Mouse (Mus musculus) embryonic facial prominence, embryonic 13.5 days (tissue): ENCODE results near the gene Asf1b. TPM values are rescaled to one million over a fixed set of nuclear protein-coding genes. Genes with fewer than 3 reads are reported as not detected.
"Not testable (repeated sequence)": the region's sequence is repeated elsewhere in the genome, so short reads cannot be mapped to it uniquely, and the experiment has no call there.

Experiments used
- ATAC-seq: fragments of 200-750 bp; cut with Nextera tagmentation; 2 replicates; pipeline ENCODE4 v1.8.0; 2017; ENCODE audit warnings: low read depth; ENCODE audit not compliant: insufficient number of reproducible peaks, insufficient read depth, low FRiP score, low TSS enrichment
- H3K27ac ChIP-seq: fragments of 300-500 bp; sonication (generic); 2 replicates; pipeline ENCODE4 v1.5.1; 2015; ENCODE audit warnings: moderate library complexity, mild to moderate bottlenecking, inconsistent platforms
- H3K27me3 ChIP-seq: fragments of 300-500 bp; sonication (generic); 2 replicates; pipeline ENCODE4 v1.6.1; 2015; ENCODE audit warnings: mild to moderate bottlenecking, inconsistent platforms
- H3K36me3 ChIP-seq: fragments of 300-500 bp; sonication (generic); 2 replicates; pipeline ENCODE4 v1.6.1; 2015; ENCODE audit warnings: mild to moderate bottlenecking, inconsistent platforms
- H3K4me1 ChIP-seq: fragments of 300-500 bp; sonication (generic); 2 replicates; pipeline ENCODE4 v1.6.1; 2015; ENCODE audit warnings: inconsistent platforms
- H3K4me2 ChIP-seq: fragments of 300-500 bp; sonication (generic); 2 replicates; pipeline ENCODE4 v1.6.1; 2015; ENCODE audit warnings: moderate library complexity, mild to moderate bottlenecking, inconsistent platforms
- H3K4me3 ChIP-seq: fragments of 300-500 bp; sonication (generic); 2 replicates; pipeline ENCODE4 v1.5.1; 2015; ENCODE audit warnings: mild to moderate bottlenecking, inconsistent platforms
- H3K9ac ChIP-seq: fragments of 300-500 bp; sonication (generic); 2 replicates; pipeline ENCODE4 v1.6.1; 2015; ENCODE audit warnings: mild to moderate bottlenecking, inconsistent platforms
- H3K9me3 ChIP-seq: fragments of 300-500 bp; sonication (generic); 2 replicates; pipeline ENCODE4 v1.6.1; 2016; ENCODE audit warnings: inconsistent platforms
- WGBS: fragments of 180-500 bp; shearing (Covaris S2); methylation state at CpG from one replicate; pipeline ENCODE4 v1.1.7; 2015; ENCODE audit warnings: mixed read lengths; 5-methylcytosine and 5-hydroxymethylcytosine counted together
- polyA plus RNA-seq: library from polyadenylated mRNA; unstranded; fragments of >200 nt; fragmentation: Nextera tagmentation; extraction: Ambion mirVana; gene quantifications from 2 replicates; pipeline ENCODE4 v1.2.1, GENCODE M21; 2015

Gene Asf1b
- polyA plus RNA-seq, 1 experiment from 2014 or later, result 61.3 TPM

- peak within 1 kb of the TSS; percentile 99 for H3K27ac ChIP-seq
- peak within 1 kb of the TSS; percentile 86 for H3K4me2 ChIP-seq
- ATAC-seq, result no peak
- peak within 1 kb of the TSS; percentile 90 for H3K9ac ChIP-seq
- H3K36me3 ChIP-seq, result peaks cover 42% of the 10 kb centered on the region
- no peaks in the 10 kb centered on the region for H3K9me3 ChIP-seq
- H3K4me1 ChIP-seq, result peaks cover 36% of the 10 kb centered on the region
- peak within 1 kb of the TSS; percentile 82 for H3K4me3 ChIP-seq
- H3K27me3 ChIP-seq, result 0 out of 2 replicates have a peak, but pooled peaks cover 5% of the 10 kb centered on the region
- WGBS, result under 1% methylated on average over 56 of the region's 112 CpGs
Measured at GRCm38 (mm10) chr8:83997511-83998141, 42.3 kb downstream of the Asf1b start, which contains the start of gene Samd1. TSS of gene Samd1 (plus strand) at chr8:83997672.

GRCm38 (mm10) chr8:83998231-83999056, 43.1 kb downstream of the Asf1b start:
- no peak for ATAC-seq
- peak overlapping the region; percentile 83 for H3K9ac ChIP-seq
- 1% methylated on average over 68 of the region's 92 CpGs for WGBS
- H3K4me1 ChIP-seq, result peaks cover 44% of the 10 kb centered on the region
- no peaks in the 10 kb centered on the region for H3K9me3 ChIP-seq
- peak overlapping the region; percentile 89 for H3K27ac ChIP-seq
- peaks cover 39% of the 10 kb centered on the region for H3K36me3 ChIP-seq
- H3K4me3 ChIP-seq, result peak overlapping the region; percentile 82
- H3K27me3 ChIP-seq, result 0 out of 2 replicates have a peak, but pooled peaks cover 5% of the 10 kb centered on the region
- peak overlapping the region; percentile 77 for H3K4me2 ChIP-seq

DNA sequence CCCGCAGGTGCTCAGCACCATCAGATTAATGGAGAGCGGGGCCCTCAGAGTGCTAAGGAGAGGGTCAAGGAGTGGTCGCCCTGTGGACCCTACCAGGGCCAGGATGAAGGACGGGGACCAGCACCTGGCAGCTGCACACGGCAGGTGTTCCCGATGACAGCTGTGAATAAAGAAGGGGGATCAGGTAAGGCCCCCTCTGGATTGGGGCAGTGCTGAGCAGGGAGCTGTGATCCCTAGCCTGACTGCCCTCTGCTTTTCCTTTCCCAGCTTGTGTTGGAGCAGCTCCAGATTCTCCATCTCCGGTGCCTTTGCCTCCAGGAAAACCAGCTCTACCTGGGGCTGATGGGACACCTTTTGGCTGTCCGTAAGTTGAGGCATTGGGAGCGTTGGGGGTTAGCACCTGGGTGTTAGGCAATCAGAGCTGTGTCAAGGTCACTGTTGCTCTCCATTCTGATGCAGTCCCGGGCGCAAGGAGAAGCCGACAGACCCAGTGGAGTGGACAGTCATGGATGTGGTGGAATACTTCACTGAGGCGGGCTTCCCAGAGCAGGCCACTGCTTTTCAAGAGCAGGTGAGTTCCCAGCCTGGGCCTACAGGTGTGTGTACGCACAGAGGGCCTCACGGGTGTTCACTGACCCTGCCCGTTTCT, 43.9 kb downstream of the Asf1b start:
- Histone ChIP-seq H3K4me1 (peaks cover 50% of the 10 kb centered on the region), H3K27ac (no peak overlapping the region), H3K9me3 (no peaks in the 10 kb centered on the region), H3K27me3 (0 out of 2 replicates have a peak, but pooled peaks cover 5% of the 10 kb centered on the region), H3K9ac (peak overlapping the region; percentile 83), H3K36me3 (peaks cover 34% of the 10 kb centered on the region), H3K4me3 (peak overlapping the region; percentile 82), H3K4me2 (peak overlapping the region; percentile 77)
- no peak for ATAC-seq
- WGBS, result 62% methylated on average over 16 of the region's 16 CpGs

DNA sequence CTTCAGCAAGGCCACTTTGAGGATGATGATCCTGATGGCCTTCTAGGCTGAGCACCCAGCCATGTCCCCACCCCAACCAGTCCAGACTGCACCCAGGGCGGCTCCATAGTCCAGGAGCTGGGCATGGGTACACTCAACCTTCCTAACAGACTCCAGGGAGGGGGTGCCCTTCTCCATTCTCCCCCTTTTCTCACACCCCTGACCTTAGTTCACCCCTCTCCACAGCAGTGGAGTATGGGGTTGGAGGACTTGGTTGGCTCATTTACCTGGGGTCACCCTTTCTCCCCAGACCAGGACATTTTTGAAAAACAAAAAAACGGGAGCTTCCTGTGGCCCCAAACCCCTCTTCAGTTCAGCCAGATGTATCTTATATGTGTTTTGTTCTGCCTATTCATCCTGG, 44.5 kb downstream of the Asf1b start:
- peak overlapping the region; percentile 77 for H3K4me2 ChIP-seq

DNA sequence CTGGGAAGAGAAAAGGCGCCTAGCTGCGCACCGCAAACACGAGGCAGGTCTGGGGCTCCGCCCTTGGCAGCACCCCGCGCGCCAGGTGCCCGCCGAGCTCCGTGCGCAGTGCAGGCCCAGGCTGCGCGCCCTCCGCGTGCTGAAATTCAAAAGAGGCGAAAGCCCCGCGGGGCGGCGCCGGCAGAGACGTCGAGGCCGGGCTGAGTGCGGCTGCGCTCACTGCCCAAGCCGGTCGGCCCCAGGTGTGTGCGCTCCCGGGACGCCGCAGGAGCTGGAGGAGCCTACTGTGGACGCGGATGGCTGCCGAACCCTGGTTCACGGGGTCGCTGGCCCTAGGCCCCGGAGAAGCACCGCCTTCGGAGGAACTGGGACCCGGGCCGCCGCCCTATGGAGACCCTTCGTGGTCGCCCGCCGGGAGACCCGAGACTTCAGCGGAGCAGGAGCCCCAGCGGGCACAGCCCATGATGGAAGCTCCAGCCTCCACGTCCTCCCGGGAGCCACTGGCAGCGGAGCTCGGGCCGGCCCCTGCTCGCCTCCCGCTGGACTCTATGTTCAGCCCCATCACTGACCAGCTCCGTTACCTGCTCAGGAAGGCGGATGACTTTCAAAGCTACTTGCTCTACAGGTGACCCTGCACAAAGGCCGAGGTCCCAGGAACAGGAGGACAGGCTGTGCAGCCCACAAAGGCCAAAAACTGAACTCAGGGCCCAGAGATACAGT, 46.1 kb downstream of the Asf1b start, which contains the start of gene 1700067K01Rik:
Gene 1700067K01Rik (plus strand): TSS at position 222 of the 720 bp plus-strand sequence.
- Histone ChIP-seq H3K27ac (no peak within 1 kb of the TSS), H3K4me3 (peak within 1 kb of the TSS; percentile 23), H3K4me2 (peak within 1 kb of the TSS; percentile 46), H3K9me3 (no peaks in the 10 kb centered on the region), H3K9ac (peak within 1 kb of the TSS; percentile 53), H3K27me3 (0 out of 2 replicates have a peak, but pooled peaks cover 5% of the 10 kb centered on the region), H3K4me1 (peaks cover 49% of the 10 kb centered on the region), H3K36me3 (peaks cover 24% of the 10 kb centered on the region)
- no peak for ATAC-seq
- WGBS, result 26% methylated on average over 61 of the region's 61 CpGs

More for the DNA sequence above, 44.5 kb downstream of the Asf1b start:
- ATAC-seq, result no peak
- WGBS, result 92% methylated on average over 2 of the region's 2 CpGs
- peak overlapping the region; percentile 83 for H3K9ac ChIP-seq
- H3K4me3 ChIP-seq, result peak overlapping the region; percentile 82; the same call in 1 of the 2 replicates
- 0 out of 2 replicates have a peak, but pooled peaks cover 5% of the 10 kb centered on the region for H3K27me3 ChIP-seq
- H3K4me1 ChIP-seq, result peaks cover 52% of the 10 kb centered on the region
- H3K9me3 ChIP-seq, result no peaks in the 10 kb centered on the region
- no peak overlapping the region for H3K27ac ChIP-seq
- H3K36me3 ChIP-seq, result peaks cover 28% of the 10 kb centered on the region

DNA sequence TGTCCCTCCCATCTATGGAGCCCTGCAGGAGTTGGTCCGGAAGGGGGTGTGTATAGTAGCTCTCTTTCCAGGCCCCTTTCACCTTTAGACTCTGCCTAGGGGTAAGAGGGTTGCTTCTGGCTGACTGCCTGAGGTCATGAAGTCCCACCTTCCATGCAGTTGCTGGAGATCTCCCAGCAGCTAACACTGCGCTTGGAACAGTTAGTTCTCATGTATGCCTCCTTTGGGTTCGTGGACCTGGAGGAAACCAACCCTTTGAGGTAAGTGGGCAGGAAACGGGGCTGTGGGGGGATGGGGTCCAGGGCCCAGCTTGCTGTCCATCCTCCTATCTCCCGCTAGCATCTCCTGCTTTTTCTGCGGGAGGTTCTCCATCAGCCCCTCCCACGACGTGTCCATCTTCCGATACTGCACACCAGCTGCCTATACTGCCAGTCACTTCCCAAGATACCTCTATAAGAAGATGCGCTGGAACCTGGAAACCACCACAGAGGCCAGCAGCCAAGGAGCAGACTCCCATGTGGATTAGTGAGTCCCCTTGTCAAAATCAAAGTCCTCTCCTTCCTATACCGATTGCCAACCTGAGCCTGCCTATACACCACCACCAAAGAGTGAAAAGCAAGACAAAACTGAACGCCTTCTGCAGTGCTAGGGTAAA, 47.8 kb downstream of the Asf1b start:
- no peak overlapping the region for H3K4me3 ChIP-seq
- peaks cover 24% of the 10 kb centered on the region for H3K36me3 ChIP-seq
- no peak overlapping the region; the same call in 1 of the 2 replicates for H3K27ac ChIP-seq
- H3K9me3 ChIP-seq, result no peaks in the 10 kb centered on the region
- ATAC-seq, result no peak
- WGBS, result 63% methylated on average over 12 of the region's 12 CpGs
- no peak overlapping the region for H3K9ac ChIP-seq
- 0 out of 2 replicates have a peak, but pooled peaks cover 5% of the 10 kb centered on the region for H3K27me3 ChIP-seq
- peaks cover 49% of the 10 kb centered on the region for H3K4me1 ChIP-seq
- peak overlapping the region; percentile 90 for H3K4me2 ChIP-seq

- H3K36me3 ChIP-seq, result peaks cover 24% of the 10 kb centered on the region
- peak overlapping the region; percentile 61 for H3K4me3 ChIP-seq
- H3K27ac ChIP-seq, result peak overlapping the region; percentile 94
- 0 out of 2 replicates have a peak, but pooled peaks cover 5% of the 10 kb centered on the region for H3K27me3 ChIP-seq
- H3K9me3 ChIP-seq, result no peaks in the 10 kb centered on the region
- ATAC-seq, result no peak
- peaks cover 47% of the 10 kb centered on the region for H3K4me1 ChIP-seq
- peak overlapping the region; percentile 85 for H3K9ac ChIP-seq
- WGBS, result 62% methylated on average over 6 of the region's 6 CpGs
- H3K4me2 ChIP-seq, result peak overlapping the region; percentile 90
Measured at GRCm38 (mm10) chr8:84003612-84004246, 48.4 kb downstream of the Asf1b start.

GRCm38 (mm10) chr8:84004533-84005201, 49.4 kb downstream of the Asf1b start:
- WGBS, result under 1% methylated on average over 30 of the region's 30 CpGs
- peaks cover 7% of the 10 kb centered on the region; the same call in 1 of the 2 replicates for H3K27me3 ChIP-seq
- no peaks in the 10 kb centered on the region for H3K9me3 ChIP-seq
- H3K36me3 ChIP-seq, result peaks cover 20% of the 10 kb centered on the region
- peak overlapping the region; percentile 90 for H3K4me2 ChIP-seq
- peak overlapping the region; percentile 94 for H3K27ac ChIP-seq
- H3K4me3 ChIP-seq, result peak overlapping the region; percentile 61
- ATAC-seq, result peak; percentile 81
- H3K4me1 ChIP-seq, result peaks cover 40% of the 10 kb centered on the region
- H3K9ac ChIP-seq, result peak overlapping the region; percentile 85

DNA sequence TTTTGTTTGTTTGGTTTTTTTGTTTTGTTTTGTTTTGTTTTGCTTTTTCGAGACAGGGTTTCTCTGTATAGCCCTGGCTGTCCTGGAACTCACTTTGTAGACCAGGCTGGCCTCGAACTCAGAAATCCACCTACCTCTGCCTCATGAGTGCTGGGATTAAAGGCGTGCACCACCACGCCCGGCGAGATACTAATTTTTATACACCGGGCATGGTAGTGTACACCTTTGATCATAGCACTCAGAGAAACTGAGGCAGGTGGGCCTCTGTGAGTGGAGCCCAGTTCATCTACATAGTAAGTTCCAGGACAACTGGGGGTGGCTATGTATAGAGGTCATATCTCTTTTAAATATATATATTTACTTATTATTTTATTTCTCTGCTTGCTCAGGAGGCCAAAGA, 50.2 kb downstream of the Asf1b start:
- peaks cover 15% of the 10 kb centered on the region for H3K27me3 ChIP-seq
- not testable (repeated sequence) for H3K4me3 ChIP-seq, ATAC-seq, H3K27ac ChIP-seq, H3K9ac ChIP-seq, H3K9me3 ChIP-seq
- peak overlapping the region; percentile 90 for H3K4me2 ChIP-seq
- WGBS, result 95% methylated on average over 7 of the region's 7 CpGs
- peaks cover 15% of the 10 kb centered on the region for H3K36me3 ChIP-seq
- peaks cover 40% of the 10 kb centered on the region for H3K4me1 ChIP-seq

DNA sequence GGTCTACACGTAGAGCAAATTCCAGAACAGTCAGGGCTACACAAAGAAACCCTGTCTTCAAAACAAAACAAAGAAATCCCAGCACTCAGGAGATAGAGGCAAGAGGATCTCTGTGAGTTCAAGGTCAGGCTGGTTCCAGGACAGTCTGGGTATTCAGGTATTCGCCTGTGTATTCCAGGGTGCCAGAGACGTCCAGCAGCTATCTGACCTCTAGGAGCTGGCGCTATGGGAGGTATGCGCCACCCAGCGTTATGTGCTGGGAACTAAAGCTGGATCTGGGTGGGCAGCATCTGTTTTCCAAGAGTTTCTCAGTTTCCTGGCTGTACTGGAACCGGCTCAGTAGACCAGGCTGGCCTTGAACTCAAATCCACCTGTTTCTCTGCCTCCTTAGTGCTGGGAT, 53.1 kb downstream of the Asf1b start:
- Histone ChIP-seq H3K4me2 (no peak overlapping the region), H3K27ac (no peak overlapping the region), H3K4me3 (no peak overlapping the region), H3K36me3 (no peaks in the 10 kb centered on the region), H3K4me1 (peaks cover 41% of the 10 kb centered on the region), H3K9ac (no peak overlapping the region), H3K27me3 (peaks cover 39% of the 10 kb centered on the region), H3K9me3 (no peaks in the 10 kb centered on the region)
- WGBS, result 27% methylated on average over 7 of the region's 7 CpGs
- no peak for ATAC-seq
